Mouse (Mus musculus): Measurements from ENCODE around the gene Peli2. TPM values are rescaled to one million over a fixed set of nuclear protein-coding genes. Genes with fewer than 3 reads are reported as not detected.

Peli2 gene
- polyA plus RNA-seq, 1 experiment from 2014 or later, result 11.2 TPM

DNA sequence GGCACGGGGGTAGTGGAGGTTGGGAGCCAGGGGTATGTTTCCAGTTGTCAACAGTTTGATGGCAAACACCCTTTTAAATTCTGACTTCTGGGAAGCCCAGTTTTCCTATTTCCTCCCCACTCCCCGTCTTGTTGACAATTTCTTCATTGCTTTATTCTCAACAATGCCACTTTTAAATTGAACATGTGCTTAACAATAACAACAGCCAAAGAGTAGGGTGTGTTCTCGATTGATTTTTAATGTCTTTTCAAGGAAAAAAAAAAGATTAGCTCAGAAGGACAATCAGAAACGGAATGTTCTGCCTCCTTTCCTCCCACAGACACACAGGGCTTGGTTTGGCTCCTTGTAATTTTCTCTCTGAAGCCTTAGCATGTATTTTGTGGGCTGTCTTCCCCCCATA, 30.2 kb upstream of the Peli2 start:
- ATAC-seq (ENCODE audit: insufficient number of reproducible peaks, insufficient read depth, low FRiP score, low read depth), result no peak
- Histone ChIP-seq H3K9ac (replicated peaks; ENCODE audit: low read depth, low read length) (no peak overlapping the region), H3K4me1 (ENCODE audit: control insufficient read depth, insufficient read depth, low read length) (no peaks in the 10 kb centered on the region), H3K27ac (ENCODE audit: low read length) (no peak overlapping the region), H3K4me2 (replicated peaks; ENCODE audit: low read depth, low read length) (no peak overlapping the region), H3K27me3 (ENCODE audit: control insufficient read depth, insufficient read depth, low read length) (no peaks in the 10 kb centered on the region), H3K4me3 (ENCODE audit: low read depth, low read length) (no peak overlapping the region), H3K9me3 (ENCODE audit: control insufficient read depth, low read depth, low read length) (no peaks in the 10 kb centered on the region), H3K36me3 (ENCODE audit: control insufficient read depth, insufficient read depth, low read length) (no peaks in the 10 kb centered on the region)
- WGBS, result 55% methylated on average over 4 of the region's 4 CpGs

DNA sequence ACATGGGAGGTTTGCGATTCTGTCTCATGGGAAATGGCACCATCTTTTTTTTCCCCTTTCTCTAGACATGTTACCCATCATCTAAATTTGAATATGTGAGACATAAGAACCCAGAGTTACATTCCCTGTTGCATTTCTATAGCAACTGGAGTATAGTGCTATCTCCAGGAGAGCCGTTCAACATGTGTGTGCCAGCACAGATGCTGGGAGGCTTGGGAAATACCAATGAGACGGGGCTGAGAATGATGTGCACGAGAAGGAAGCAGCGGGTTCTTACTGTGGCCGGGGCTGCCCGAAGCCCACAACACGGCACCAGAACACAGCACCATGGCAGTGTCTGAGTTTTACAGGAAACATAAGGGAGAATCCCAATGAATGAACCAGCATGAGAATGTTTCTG, 29.5 kb upstream of the Peli2 start:
- no peaks in the 10 kb centered on the region for H3K27me3 ChIP-seq (ENCODE audit: control insufficient read depth, insufficient read depth, low read length)
- no peak for ATAC-seq (ENCODE audit: insufficient number of reproducible peaks, insufficient read depth, low FRiP score, low read depth)
- WGBS, result 85% methylated on average over 8 of the region's 8 CpGs

DNA sequence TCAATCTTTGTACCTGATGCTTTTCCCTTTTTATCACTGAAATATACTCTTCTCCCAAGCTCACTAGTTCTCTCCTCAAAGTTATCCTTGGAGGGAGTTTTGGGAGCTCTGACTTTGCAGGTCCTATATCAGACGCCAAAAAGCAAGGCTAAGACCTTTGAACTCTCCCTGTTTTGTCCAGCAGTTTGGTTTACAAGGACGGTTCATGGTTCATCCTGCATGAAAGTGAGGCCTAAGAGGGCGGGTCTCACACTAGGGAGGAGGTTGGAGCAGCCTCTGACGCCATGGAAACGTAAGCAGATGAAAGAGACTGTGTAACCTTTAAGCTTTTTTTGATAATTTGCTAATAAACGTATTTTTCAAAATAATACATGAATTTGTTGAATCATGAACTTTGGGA, 22.4 kb upstream of the Peli2 start:
- Histone ChIP-seq H3K27ac (ENCODE audit: low read length) (no peak overlapping the region), H3K9ac (replicated peaks; ENCODE audit: low read depth, low read length) (no peak overlapping the region), H3K4me1 (ENCODE audit: control insufficient read depth, insufficient read depth, low read length) (no peaks in the 10 kb centered on the region), H3K4me3 (ENCODE audit: low read depth, low read length) (no peak overlapping the region), H3K9me3 (ENCODE audit: control insufficient read depth, low read depth, low read length) (no peaks in the 10 kb centered on the region), H3K36me3 (ENCODE audit: control insufficient read depth, insufficient read depth, low read length) (no peaks in the 10 kb centered on the region), H3K27me3 (ENCODE audit: control insufficient read depth, insufficient read depth, low read length) (no peaks in the 10 kb centered on the region), H3K4me2 (replicated peaks; ENCODE audit: low read depth, low read length) (no peak overlapping the region)
- WGBS, result 54% methylated on average over 6 of the region's 6 CpGs
- ATAC-seq (ENCODE audit: insufficient number of reproducible peaks, insufficient read depth, low FRiP score, low read depth), result no peak

More for the DNA sequence above, 29.5 kb upstream of the Peli2 start:
- no peaks in the 10 kb centered on the region for H3K36me3 ChIP-seq (ENCODE audit: control insufficient read depth, insufficient read depth, low read length)
- H3K4me2 ChIP-seq (replicated peaks; ENCODE audit: low read depth, low read length), result no peak overlapping the region
- no peaks in the 10 kb centered on the region for H3K9me3 ChIP-seq (ENCODE audit: control insufficient read depth, low read depth, low read length)
- H3K9ac ChIP-seq (replicated peaks; ENCODE audit: low read depth, low read length), result no peak overlapping the region
- no peaks in the 10 kb centered on the region for H3K4me1 ChIP-seq (ENCODE audit: control insufficient read depth, insufficient read depth, low read length)
- H3K4me3 ChIP-seq (ENCODE audit: low read depth, low read length), result no peak overlapping the region
- no peak overlapping the region for H3K27ac ChIP-seq (ENCODE audit: low read length)

DNA sequence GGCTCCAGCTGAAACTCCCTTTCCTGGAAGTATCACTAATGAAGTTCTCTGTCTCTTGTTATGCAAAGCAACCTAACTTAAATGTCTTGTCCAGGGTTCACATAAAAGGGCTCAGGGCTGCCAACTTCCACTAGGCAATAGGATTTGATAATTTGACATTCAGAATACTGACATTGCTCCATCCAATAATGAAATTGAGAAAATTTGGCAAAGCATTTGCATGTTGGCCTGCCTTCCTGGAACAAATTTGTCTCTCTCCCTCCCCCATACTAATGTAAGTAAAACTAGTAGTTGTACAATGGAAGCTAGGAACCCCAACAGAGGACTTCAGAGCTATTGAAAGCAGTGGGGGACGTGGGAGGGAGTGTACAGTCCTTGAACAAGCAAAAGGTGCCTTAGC, 21.3 kb upstream of the Peli2 start:
- H3K9me3 ChIP-seq (ENCODE audit: control insufficient read depth, low read depth, low read length), result no peaks in the 10 kb centered on the region
- 71% methylated on average over 1 of the region's 1 CpGs for WGBS
- H3K27ac ChIP-seq (ENCODE audit: low read length), result no peak overlapping the region
- no peaks in the 10 kb centered on the region for H3K27me3 ChIP-seq (ENCODE audit: control insufficient read depth, insufficient read depth, low read length)
- no peak overlapping the region for H3K4me3 ChIP-seq (ENCODE audit: low read depth, low read length)
- H3K4me1 ChIP-seq (ENCODE audit: control insufficient read depth, insufficient read depth, low read length), result no peaks in the 10 kb centered on the region
- no peaks in the 10 kb centered on the region for H3K36me3 ChIP-seq (ENCODE audit: control insufficient read depth, insufficient read depth, low read length)
- ATAC-seq (ENCODE audit: insufficient number of reproducible peaks, insufficient read depth, low FRiP score, low read depth), result no peak
- H3K4me2 ChIP-seq (replicated peaks; ENCODE audit: low read depth, low read length), result no peak overlapping the region
- H3K9ac ChIP-seq (replicated peaks; ENCODE audit: low read depth, low read length), result no peak overlapping the region

DNA sequence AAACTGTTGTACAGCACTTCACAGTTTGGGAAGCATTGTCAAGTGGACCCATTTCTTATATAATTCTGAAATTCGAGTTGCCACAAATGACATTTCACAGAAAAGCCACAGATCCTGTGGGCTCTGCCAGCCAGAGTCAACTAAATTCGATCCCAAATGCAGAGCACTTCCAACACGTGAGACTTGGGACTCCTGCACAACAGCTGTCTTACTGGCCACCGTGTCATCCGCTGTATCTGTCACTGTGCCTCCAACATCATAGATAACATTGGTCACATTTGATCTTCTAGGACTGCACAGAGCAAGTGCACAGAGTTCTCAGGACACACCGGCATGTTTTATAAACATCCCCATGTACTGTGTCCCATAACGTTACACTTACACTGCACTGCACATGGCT, 14.2 kb upstream of the Peli2 start:
- Histone ChIP-seq H3K9ac (replicated peaks; ENCODE audit: low read depth, low read length) (no peak overlapping the region), H3K4me2 (replicated peaks; ENCODE audit: low read depth, low read length) (no peak overlapping the region), H3K27ac (ENCODE audit: low read length) (no peak overlapping the region), H3K4me1 (ENCODE audit: control insufficient read depth, insufficient read depth, low read length) (no peaks in the 10 kb centered on the region), H3K9me3 (ENCODE audit: control insufficient read depth, low read depth, low read length) (no peaks in the 10 kb centered on the region), H3K27me3 (ENCODE audit: control insufficient read depth, insufficient read depth, low read length) (no peaks in the 10 kb centered on the region), H3K4me3 (ENCODE audit: low read depth, low read length) (no peak overlapping the region), H3K36me3 (ENCODE audit: control insufficient read depth, insufficient read depth, low read length) (no peaks in the 10 kb centered on the region)
- no peak for ATAC-seq (ENCODE audit: insufficient number of reproducible peaks, insufficient read depth, low FRiP score, low read depth)
- 77% methylated on average over 7 of the region's 7 CpGs for WGBS

DNA sequence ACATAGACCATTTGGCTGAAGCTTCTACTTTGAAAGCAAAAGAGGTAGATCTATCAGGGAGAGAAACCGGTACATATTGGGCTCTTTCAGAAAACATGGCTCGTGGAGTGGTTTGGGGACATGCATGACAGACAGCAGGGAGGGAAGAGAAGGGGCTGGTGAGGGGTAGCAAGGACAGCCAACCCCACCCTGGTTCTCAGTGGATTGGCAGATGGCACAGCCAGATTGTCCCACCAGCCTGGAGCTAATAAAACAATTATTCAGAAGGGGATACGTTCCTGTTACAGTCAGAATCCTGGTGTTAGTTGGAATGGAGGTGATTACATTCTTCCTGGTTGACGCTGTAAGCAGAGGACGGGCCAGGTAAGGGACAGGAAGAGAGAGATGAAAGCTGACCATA, 2.6 kb upstream of the Peli2 start:
- Histone ChIP-seq H3K36me3 (ENCODE audit: control insufficient read depth, insufficient read depth, low read length) (no peaks in the 10 kb centered on the region), H3K27ac (ENCODE audit: low read length) (no peak overlapping the region), H3K4me2 (replicated peaks; ENCODE audit: low read depth, low read length) (no peak overlapping the region), H3K4me1 (ENCODE audit: control insufficient read depth, insufficient read depth, low read length) (peaks cover 6% of the 10 kb centered on the region; the same call in 1 of the 2 replicates), H3K4me3 (ENCODE audit: low read depth, low read length) (no peak overlapping the region), H3K9me3 (ENCODE audit: control insufficient read depth, low read depth, low read length) (no peaks in the 10 kb centered on the region), H3K27me3 (ENCODE audit: control insufficient read depth, insufficient read depth, low read length) (no peaks in the 10 kb centered on the region), H3K9ac (replicated peaks; ENCODE audit: low read depth, low read length) (no peak overlapping the region)
- ATAC-seq (ENCODE audit: insufficient number of reproducible peaks, insufficient read depth, low FRiP score, low read depth), result no peak
- WGBS, result 79% methylated on average over 5 of the region's 5 CpGs

DNA sequence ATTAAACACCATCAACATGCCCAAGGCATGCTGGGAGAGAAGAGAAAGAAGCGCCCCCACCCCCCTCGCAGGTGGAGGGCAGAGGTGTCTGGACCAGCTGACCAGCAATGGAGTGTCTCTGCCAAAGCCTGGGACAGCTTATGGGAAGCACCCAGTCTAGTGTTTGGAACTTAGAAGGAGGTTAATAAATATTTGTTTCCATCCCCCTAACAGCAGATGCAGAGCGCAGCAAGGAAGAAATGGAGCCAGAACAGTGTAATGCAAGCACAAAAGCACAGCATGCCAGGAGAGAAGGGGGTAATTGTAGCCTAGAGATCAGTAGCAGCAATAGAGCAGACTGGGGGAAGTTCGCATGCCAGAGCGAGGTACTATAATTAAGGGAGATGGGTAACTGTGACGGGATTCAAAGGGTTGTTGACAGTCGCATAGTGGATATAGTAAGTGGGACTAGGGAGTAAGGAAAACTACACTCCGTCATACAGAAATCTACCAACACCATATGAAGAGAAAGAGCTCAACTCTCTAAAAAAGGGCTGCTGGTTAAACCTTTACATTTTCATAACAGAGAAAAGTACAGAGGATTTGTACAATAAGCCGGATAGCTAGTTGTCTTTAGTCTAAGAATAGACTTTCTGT, 1.5 kb upstream of the Peli2 start:
- WGBS, result 17% methylated on average over 9 of the region's 9 CpGs
- no peaks in the 10 kb centered on the region for H3K27me3 ChIP-seq (ENCODE audit: control insufficient read depth, insufficient read depth, low read length)
- H3K9me3 ChIP-seq (ENCODE audit: control insufficient read depth, low read depth, low read length), result no peaks in the 10 kb centered on the region
- H3K4me3 ChIP-seq (ENCODE audit: low read depth, low read length), result no peak overlapping the region
- peak overlapping the region; percentile 61; the same call in 1 of the 2 replicates for H3K4me2 ChIP-seq (replicated peaks; ENCODE audit: low read depth, low read length)
- H3K36me3 ChIP-seq (ENCODE audit: control insufficient read depth, insufficient read depth, low read length), result no peaks in the 10 kb centered on the region
- peaks cover 13% of the 10 kb centered on the region; the same call in 1 of the 2 replicates for H3K4me1 ChIP-seq (ENCODE audit: control insufficient read depth, insufficient read depth, low read length)
- no peak overlapping the region for H3K9ac ChIP-seq (replicated peaks; ENCODE audit: low read depth, low read length)
- H3K27ac ChIP-seq (ENCODE audit: low read length), result no peak overlapping the region
- ATAC-seq (ENCODE audit: insufficient number of reproducible peaks, insufficient read depth, low FRiP score, low read depth), result no peak

DNA sequence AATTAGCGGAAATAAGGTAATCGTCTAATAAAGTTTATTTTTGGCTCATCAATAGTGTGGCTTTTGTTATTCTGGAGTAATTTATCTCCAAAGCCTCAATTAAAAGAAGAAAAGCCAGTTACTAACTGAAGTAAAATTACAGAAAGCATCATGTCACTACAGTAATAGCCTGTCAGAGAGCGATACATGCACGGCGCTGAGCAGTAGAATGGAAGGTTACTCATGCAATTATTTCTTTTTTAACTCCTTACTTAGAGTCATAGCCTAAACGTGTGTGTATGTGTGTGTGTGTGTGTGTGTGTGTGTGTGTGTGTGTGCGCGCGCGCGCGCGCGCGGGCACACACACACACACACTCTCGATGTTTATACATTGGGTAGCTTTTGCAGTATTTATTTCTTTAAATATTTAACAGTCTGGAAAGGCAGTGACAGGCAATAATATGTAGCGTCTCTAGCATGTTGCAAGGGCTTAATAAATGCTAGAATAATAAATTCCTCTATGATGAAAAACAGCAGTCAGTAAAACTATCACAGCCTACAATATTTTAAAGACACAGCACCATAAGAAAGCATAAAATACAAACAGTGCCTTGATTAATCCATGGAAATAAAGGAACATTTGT, 864 bp upstream of the Peli2 start:
- H3K4me3 ChIP-seq (ENCODE audit: low read depth, low read length), result peak overlapping the region; percentile 89
- no peak overlapping the region for H3K9ac ChIP-seq (replicated peaks; ENCODE audit: low read depth, low read length)
- no peaks in the 10 kb centered on the region for H3K36me3 ChIP-seq (ENCODE audit: control insufficient read depth, insufficient read depth, low read length)
- peak overlapping the region; percentile 61 for H3K4me2 ChIP-seq (replicated peaks; ENCODE audit: low read depth, low read length)
- H3K27ac ChIP-seq (ENCODE audit: low read length), result no peak overlapping the region
- H3K27me3 ChIP-seq (ENCODE audit: control insufficient read depth, insufficient read depth, low read length), result no peaks in the 10 kb centered on the region
- H3K4me1 ChIP-seq (ENCODE audit: control insufficient read depth, insufficient read depth, low read length), result peaks cover 17% of the 10 kb centered on the region; the same call in 1 of the 2 replicates
- 10% methylated on average over 17 of the region's 17 CpGs for whole genome bisulfite sequencing
- no peak for ATAC-seq (ENCODE audit: insufficient number of reproducible peaks, insufficient read depth, low FRiP score, low read depth)
- H3K9me3 ChIP-seq (ENCODE audit: control insufficient read depth, low read depth, low read length), result no peaks in the 10 kb centered on the region

DNA sequence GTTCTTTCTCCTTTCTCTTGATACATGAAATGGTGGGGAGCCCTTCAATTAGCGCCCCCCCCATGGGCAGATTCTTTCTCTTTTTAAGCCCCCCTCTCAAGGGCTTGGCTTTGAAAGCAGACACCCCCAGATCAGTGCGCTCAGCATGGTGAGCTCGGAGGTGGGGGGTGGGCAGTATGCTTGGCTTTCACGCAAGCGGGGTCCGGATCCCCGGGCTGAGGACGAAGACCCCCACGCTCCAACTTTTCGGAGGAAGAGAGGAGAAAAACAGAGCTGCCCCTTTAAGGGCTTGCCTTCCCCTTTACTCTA, 226 bp upstream of the Peli2 start:
- peak overlapping the region; percentile 40; the same call in 1 of the 2 replicates for H3K27ac ChIP-seq (ENCODE audit: low read length)
- H3K4me2 ChIP-seq (replicated peaks; ENCODE audit: low read depth, low read length), result peak overlapping the region; percentile 61
- no peaks in the 10 kb centered on the region for H3K36me3 ChIP-seq (ENCODE audit: control insufficient read depth, insufficient read depth, low read length)
- peak overlapping the region; percentile 89 for H3K4me3 ChIP-seq (ENCODE audit: low read depth, low read length)
- no peak for ATAC-seq (ENCODE audit: insufficient number of reproducible peaks, insufficient read depth, low FRiP score, low read depth)
- no peaks in the 10 kb centered on the region for H3K27me3 ChIP-seq (ENCODE audit: control insufficient read depth, insufficient read depth, low read length)
- H3K4me1 ChIP-seq (ENCODE audit: control insufficient read depth, insufficient read depth, low read length), result peaks cover 21% of the 10 kb centered on the region; the same call in 1 of the 2 replicates
- H3K9ac ChIP-seq (replicated peaks; ENCODE audit: low read depth, low read length), result peak overlapping the region; percentile 89; the same call in 1 of the 2 replicates
- no peaks in the 10 kb centered on the region for H3K9me3 ChIP-seq (ENCODE audit: control insufficient read depth, low read depth, low read length)
- 0% methylated on average over 10 of the region's 10 CpGs for WGBS
